Mouse (Mus musculus) left cerebral cortex, postnatal 25 days (tissue): Measurements from ENCODE around the gene Stap2. TPM values are rescaled to one million over a fixed set of nuclear protein-coding genes. Genes with fewer than 3 reads are reported as not detected.

Experiments
- DNase-seq, 2 experiments: peaks; one replicate each; pipeline ENCODE4 v3.0.0; 2022; ENCODE audit warnings: low spot score in 2 of 2, mixed read lengths in 1 of 2
- intact Hi-C: fragments of 180-260 bp; cut with DNase I; formaldehyde crosslinking; loops from one replicate; pipeline ENCODE4 v1.15.1; 2025
- total RNA-seq, 2 experiments: library from RNA; stranded (reverse); gene quantifications; 2 replicates each; pipeline ENCODE4 v1.2.3; 2021

Stap2 gene
- total RNA-seq, 2 experiments from 2014 or later, result 1.9 to 3.0 TPM

DNA sequence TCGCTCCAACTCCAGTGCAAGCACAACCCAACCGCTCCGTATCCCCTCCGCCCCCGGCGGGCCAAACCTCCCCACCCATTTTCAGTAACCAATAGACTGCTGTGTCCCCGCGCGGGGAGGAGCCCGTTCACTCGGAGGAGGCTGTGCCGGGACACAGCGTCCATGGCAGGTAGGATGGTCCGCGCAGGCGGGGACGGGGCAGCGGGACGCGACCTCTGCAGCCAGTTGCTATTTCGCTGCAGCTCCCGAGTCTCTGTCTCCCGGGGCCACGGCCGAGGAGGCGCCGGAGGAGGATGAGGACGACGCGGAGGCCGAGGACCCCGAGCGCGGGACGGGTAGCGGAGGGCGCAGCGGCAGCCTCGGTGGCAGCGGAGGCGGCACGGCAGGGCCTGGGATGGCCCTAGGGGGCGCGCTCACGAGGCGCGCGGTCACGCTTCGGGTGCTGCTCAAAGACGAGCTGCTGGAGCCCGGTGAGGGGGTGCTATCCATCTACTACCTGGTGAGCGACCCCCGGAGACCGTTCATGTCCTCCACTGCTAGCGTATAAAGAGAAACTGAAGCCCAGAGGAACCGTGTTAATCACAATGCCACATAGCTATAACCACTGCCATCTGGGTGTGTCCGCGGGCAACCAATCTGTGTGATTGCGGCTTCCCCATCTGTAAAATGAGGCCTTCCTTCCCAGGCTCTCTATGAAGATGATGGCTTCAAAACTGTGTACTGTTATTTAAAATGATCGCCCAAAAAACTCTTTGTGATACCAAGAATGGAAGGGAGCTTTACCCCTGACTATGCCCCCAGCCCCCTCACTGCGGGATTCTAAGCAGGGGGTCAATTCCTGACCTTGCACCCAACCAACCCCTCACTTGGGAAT is 3.9 kb upstream of the Stap2 start:
- peak; percentile 92 to 96 for DNase-seq
- intact Hi-C loops, result loop anchor here (1.0 to 5.0 kb wide), 2 partner anchors 27 to 307 kb away; partner anchors contain the start of gene Sh3gl1

DNA sequence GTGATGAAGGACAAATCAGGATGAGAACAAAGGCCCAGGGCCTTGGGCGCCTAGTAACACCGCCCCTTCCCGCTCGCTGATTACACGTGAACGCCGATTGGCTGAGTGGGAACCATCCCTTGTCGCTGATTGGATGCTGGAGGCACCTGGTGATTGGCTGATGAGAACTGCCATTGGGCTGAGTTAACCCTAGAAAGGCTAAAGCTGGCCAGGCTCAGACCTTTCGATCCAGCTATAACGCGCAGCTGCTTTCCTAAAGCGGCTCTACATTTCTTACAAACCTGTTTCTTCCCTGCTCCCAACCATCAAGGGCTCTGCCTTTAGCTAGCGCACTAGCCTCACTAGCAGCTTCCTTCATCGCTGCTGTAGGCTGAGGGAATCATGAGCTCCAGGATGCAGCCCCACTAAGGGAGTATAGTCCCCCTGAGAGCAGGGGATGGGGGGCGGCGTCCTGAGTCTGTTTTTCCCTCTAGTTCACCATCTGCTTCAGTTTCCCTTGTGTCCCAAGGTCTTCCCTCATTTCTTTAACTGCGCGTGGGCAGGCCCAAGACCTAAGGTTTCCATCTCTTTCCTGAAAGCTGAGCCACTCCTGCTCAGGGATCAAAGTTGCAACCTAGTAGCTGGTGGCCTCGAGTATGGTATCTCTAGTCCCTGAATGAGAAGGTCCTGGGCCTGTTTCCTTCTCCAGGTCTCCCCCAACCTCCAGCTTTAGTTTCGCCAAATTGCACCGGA is 3.1 kb upstream of the Stap2 start:
- intact Hi-C loops, result loop anchor here (1.0 to 5.0 kb wide), 2 partner anchors 28 to 306 kb away; partner anchors contain the start of gene Sh3gl1
- DNase-seq, result peak; percentile 94 to 98

DNA sequence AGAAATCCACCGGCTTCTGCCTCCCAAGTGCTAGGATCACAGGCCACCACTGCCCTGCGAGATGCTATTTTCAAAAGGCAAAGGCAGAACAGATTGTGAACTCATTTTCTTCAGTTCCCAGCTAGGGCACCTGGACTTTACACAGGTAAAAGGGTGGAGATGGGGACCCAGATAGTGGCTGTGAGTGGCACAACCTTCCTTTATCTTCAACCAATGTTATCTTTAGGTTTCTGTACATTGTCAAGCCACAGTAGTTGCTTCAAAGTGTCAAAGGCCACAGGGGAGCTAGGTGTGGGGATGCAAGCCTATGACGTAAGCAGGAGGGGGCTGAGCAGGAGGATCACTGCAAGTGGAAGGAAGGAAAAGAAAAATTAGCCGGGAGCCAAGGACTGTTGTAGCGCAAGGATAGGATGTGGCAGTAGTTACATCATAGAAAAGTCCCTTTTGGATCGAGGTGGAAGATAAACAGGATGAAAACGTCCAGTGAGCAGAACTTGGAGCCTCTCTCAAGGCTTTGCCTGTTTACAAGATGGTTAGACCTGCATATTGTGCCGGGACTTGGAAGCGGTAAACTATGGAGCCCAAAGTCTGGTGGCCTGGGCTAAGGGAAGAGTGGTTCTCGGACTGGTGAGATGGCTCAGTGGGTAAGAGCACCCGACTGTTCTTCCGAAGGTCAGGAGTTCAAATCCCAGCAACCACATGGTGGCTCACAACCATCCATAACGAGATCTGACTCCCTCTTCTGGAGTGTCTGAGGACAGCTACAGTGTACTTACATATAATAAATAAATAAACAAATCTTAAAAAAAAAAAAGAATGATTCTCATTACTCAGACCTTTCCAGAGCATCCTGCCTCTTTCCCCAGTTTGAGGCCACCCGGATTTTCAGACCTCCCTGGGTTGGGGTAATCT is 2.3 kb upstream of the Stap2 start:
- intact Hi-C loops, result loop anchor here (5.0 kb wide), 1 partner anchor 305 kb away; no protein-coding TSS in a partner anchor

DNA sequence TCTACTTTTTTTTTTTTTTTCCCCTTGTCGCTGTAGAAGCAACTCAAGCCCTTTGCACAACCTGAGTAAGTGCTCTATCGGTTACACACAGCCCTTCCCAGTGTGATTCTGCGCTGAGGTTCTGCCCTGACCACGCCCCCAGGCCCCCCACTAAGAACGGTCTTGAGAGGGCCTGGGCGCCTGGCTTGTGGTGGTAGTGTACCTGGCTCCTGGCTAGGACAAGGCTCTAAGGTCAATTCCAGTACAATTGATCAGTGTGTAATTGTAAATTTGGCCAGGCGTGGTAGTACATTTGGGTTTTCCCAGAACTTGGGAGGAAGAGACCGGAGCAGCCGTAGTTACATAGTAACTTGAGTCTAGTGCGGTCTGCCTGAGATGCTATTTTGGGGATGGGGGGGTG is 1.6 kb upstream of the Stap2 start:
- DNase-seq, result no peak
- intact Hi-C loops, result loop anchor here (5.0 kb wide), 1 partner anchor 305 kb away; no protein-coding TSS in a partner anchor

More for the DNA sequence above, 2.3 kb upstream of the Stap2 start:
- DNase-seq, result no peak

DNA sequence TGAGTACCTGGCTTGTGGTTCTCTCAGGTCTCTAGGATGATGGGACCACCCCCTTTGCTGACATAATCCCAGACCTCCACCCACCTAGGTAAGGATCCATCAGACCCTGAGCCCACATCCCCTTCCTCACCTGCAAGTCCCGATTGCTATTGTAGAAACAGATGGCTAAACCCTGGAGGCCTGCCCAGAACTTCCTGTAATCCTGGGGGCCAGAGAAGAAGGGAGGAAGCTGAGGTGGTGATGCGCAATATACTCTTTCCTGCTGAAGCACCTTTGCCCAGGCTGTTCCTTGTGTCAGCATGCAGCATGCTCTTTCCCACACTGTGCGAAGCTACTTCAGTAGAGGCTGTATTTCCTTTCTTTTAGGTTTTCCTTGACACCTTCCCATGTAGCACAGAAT is 2.4 kb downstream of the Stap2 start:
- intact Hi-C loops, result no loop called here
- no peak for DNase-seq

DNA sequence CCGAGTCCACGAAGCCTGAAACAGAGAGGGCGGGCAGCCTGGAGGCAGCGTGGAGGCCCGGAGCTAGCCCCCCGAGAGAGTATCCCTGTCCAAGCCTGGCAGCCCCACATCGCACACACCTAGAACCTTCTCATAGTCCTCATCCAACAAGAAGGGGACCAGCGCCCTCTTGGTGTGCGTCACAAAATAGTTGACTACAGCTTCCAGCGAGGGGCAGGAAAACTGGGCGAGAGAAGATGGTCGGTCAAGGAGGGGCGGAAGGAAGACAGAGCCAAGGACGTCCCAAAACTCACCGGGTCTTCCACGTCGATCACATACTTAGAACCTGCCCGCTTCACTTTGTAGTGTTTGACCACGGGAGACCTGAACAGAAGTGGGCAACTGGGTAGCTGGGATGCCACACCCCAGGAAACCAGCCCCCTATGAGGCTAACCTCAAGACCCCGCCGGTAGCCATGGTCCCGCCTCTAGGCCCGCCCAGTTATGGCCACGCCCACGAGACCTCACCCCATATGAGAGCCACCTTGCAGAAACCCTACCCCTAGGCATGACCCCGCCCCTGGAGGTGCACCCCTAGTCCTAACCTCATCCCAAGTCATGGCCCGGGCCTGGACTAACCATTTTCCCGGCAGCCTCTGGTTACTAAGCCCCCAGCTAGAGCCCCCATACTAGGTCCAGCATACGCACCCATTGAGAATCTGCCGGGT is 5.4 kb downstream of the Stap2 start:
- intact Hi-C loops, result no loop called here
- no peak for DNase-seq

DNA sequence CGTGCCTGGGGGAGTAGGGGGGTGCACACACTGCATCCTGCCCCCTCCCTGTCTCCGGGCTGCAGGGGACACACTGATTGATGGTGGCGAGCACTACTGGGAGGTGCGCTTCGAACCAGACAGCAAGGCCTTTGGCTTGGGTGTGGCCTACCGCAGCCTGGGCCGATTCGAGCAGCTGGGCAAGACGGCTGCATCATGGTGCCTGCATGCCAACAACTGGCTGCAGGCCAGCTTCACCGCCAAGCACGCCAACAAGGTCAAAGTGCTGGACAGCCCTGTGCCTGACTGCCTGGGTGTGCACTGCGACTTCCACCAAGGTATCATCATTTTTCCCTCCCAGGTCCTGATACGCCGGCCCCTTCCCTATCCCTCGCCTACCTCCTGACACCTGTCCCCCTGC is 9.4 kb downstream of the Stap2 start:
- no peak for DNase-seq
- intact Hi-C loops, result no loop called here

DNA sequence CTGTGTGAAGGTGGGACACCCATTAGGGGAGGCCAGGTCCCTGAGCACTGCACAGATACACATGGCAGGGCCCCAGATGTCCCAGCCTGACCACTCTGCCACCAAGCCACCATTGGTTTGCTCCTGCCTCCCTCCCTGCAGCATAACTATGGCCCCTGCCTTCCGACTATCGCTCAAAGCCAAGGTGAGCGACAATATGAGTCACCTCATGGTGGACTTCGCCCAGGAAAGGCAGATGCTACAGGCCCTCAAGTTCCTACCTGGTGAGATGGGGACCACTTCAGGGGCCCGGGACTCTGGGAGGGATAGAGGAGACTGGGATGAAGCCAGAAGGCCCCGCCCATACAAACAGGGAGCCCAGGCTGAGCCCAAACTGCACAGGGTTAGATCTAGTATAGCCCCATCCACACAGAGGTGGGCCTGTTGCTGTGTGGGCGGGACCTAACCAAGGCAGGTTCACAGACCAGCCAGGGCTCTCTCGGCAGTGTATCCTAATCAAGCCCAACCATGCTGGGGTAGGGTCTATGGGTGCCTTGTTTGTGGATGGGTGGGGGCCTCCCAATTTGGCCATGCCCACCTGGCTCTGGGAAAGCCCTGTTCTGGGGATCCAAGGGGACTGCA is 15.0 kb downstream of the Stap2 start:
- intact Hi-C loops, result no loop called here
- DNase-seq, result no peak

DNA sequence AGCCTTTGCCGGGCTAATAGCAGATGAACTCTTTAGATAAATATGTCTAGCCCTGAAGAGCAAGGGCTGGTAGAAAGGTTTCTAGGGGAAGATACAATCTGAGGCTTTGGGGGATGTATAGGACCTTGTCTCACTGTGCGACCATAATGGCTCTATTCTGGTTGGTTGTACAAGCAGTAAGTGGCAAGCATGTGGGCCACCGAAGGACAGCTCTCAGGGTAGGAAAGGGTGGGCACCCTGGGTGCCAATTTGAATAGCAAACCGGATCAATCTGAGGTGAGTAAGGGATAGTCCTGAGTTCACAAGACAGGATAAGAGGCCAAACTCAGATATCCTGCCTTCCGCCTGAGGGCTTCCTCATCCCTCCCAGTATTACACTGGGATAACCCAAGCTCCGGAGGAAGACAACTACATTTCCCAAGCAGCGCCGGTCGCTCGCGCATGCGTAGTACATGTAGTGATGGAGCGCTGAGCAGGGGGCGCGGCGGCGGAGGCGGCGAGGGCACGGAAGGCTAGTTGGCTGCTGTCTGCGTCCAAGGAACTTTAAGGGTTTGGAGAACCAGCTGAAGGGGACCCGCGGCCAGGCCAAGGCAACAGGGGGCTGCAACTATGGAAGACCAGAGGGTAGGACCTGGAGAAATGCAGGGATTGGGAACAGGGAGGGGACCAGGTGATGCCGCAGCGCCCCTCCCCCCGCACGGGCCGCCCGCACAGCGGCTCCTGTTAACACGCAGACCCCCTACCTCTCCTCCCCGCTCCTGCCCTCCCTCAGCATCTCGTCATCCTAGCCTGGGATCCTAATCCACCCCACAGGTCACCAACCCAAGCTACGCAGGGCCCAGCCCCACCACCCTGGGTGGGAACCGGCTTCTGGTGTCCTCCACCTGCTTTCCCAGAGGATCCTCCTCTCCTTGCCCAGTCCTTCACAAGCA is 19.1 kb downstream of the Stap2 start, which contains the start of gene Fsd1:
Gene Fsd1, plus strand, starts transcription at position 480 of the 932 bp plus-strand sequence.
- intact Hi-C loops, result no loop called here
- DNase-seq, result peak; percentile 85 to 92

DNA sequence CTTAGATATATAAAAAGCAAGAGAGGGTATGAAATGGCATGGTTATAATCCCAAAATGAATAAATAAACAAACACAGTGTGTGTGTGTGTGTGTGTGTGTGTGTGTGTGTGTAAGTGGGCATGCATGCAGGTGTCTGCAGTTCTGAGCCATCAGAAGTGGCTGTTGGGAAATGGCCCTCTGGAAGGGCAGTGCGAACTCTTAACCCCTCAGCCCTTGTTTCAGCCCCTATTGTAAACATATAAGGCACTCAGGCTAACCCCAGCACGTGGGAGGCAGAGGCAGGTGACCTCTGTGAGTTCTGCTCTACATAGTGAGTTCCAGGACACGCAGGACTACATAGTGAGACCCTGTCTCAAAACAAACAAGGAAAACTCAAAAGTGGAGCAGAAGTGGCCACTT is 28.1 kb downstream of the Stap2 start:
- intact Hi-C loops, result loop anchor here (2.0 kb wide), 1 partner anchor 34 kb away; no protein-coding TSS in a partner anchor
- DNase-seq, result no peak

DNA sequence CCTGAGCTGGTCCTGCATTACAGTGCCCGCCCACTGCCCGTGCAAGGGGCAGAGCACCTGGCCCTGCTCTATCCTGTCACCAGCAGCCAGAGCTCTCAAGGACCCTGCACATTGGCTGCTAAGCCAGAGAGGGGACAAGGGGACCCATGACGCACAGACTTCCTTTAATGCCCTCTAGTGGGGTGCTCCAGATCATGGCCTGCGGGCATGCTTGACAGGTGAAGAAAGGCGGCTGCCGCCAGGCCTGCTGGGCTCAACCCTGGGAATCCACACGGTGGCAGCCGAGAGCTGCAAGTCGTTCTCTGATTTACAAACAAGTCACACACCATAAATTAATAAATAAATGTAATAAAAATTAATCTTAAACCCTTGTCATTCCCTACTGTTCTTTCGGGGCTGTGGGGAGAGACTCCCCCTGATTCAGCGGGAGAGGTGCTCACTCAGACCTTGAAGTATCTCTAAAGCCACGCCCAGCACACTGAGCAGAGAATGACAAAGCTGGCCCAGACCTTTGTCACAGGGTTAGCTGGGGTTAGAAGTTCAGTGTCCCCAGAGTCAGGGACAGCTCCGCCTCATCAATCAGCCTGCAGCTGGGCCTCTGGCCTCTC is 29.0 kb downstream of the Stap2 start:
- DNase-seq, result peak; percentile 64 to 72
- intact Hi-C loops, result loop anchor here (2.0 kb wide), 1 partner anchor 34 kb away; no protein-coding TSS in a partner anchor

DNA sequence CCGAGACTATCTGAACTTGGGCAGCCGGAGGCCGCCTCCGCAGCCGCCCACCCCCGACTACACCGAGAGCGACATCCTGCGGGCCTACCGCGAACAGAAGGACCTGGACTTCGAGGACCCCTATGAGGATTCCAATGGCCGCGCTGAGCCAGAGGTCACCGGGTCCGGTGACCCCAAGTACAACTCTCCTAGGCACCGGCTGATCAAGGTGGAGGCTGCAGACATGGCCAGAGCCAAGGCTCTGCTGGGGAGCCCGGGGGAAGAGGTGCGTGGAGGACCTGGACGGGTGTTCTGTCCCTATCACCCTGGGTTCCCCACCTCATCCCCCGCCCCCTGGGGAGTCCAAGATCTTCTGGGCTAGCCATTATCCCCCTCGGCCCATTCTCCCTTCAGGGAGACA is 33.9 kb downstream of the Stap2 start:
- intact Hi-C loops, result no loop called here
- DNase-seq, result no peak

DNA sequence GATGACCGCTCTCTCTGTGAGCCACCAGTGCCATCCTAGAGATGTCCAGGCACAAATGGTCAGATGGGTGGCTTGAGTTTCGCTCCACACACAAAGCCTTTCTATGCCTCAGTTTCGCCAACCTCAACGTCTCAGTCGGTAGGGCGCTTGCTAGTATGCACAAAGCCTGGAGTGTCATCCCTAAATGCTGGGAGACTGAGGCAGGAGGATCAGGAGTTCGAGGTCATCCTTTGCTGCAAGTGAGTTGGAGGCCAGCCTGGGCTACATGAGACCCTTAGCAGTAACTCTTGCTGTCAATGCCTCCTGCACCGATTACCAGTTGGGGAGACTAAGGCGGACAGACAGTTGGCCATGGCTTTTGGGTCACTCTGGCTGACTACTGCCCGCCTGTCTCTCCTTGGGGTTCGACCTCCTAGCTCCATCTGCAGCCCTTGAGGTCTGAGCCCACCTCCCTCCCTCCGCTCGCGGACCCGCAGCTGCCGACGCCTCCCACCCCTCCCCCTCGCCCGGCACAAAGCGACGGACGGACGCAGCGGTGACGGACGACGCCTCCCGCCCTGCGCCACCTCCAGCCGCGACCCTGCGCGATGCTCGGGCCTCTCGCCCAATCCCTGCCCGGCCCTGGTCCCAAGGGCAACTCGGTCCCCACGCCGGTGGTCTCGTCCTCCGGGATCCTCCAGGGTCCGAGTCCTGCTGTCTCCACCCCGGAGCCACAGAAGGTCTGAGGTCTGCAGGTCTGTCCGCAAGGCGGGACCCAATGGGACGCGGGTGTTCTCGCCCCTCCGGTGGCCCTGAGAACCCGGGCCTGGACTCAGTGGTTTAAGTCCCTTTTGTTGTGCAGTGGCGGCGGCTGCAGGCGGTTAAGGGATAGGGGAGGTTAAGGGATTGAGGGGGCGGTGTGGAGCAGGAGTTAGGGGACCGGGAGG is 35.2 kb downstream of the Stap2 start, which contains the start of gene Shd:
Gene Shd, plus strand, starts transcription at position 502 of the 926 bp plus-strand sequence.
- no peak for DNase-seq
- intact Hi-C loops, result no loop called here

DNA sequence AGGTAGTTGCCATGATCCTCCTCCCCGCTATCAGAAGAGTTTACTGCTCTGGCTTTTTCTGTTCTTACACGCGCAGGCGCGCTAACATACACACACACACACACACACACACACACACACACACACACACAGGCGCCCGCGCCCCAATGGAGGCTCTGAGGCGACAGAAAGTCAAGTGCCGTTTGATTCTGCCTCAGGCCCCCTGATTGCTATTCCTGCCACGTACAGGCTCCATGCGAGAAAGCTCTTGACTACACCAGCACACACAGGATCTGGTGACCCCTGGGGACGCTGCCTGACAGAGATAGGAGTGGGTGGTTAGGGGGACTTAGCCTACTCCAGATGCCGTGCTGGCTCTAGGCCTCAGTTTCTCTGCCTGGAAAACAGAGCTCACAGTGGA is 35.8 kb downstream of the Stap2 start:
- peak in 1 of 2 experiments; percentile 44 for DNase-seq
- intact Hi-C loops, result no loop called here

DNA sequence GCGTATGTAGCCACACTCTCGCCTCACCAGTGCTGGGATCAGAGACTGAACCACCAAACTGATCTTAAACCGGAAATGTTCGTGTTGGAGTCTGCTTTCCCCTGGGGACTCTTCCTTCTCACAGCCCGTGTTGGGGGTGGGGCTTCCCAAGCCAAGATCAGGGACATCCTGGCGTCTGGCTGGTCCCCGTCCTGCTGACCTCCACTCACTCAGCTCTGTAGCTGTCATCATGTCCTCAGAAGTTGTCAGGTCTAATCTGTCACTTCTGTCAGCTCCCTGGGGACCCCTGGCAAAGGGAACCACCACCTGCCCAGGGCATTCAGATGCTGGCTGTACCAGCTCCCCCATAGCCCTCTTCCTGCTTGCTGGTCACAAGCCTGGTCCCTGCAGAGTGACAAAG is 37.2 kb downstream of the Stap2 start:
- intact Hi-C loops, result no loop called here
- DNase-seq, result no peak

DNA sequence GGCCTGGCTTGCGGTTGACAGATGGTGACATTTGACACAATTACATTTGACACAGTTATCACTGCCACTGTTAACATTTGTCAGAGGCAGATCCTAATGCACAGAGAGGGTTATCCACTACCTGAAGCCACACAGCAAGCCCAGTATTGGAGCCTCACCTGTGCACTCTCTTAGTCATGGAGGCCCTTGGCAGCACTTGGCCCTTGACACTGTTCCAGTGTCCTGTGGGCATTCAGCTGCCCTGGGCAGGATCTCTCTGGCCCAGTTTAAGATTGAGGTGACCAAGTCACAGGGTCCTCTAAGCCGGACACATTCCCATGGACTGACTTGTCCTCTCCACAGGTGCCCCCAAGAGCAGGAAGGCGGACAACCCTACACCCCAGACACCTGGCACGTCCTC is 38.2 kb downstream of the Stap2 start:
- DNase-seq, result no peak
- intact Hi-C loops, result no loop called here
